Mouse (Mus musculus): ENCODE results near the gene Bfsp2.
"Not testable (repeated sequence)": the region's sequence is repeated elsewhere in the genome, so short reads cannot be mapped to it uniquely, and the experiment has no call there.

DNA sequence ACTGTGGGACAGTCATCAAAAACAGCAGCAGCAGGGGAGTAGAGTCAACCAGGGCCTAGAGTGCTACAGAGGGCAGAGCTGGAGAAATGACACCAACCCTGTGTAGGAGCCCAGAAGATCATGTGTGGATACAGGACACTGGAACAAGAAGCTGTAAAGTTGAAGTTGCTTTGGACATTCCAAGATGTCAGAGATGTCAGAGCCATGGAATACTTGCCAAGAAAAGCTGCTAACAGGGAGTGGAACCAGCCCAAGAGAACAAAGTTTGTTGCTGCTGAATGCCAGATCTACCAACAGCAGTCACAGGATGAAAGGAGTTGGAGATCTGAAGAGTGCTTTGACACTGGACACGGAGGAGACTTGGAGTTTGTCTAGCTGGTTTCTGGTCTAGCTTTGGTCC is 62.0 kb downstream of the Bfsp2 start:
- TF ChIP-seq CTCF, POLR2A (IDR thresholded peaks at IDR 0.05; ENCODE audit: extremely low read depth, insufficient read depth, low read length): not testable (repeated sequence)
